Mouse (Mus musculus) left cerebral cortex, adult 8-10 months (tissue): ENCODE data around the gene Calml4. TPM values are rescaled to one million over a fixed set of nuclear protein-coding genes. Genes with fewer than 3 reads are reported as not detected.

Experiments used
- DNase-seq, 2 experiments: peaks; one replicate each; pipeline ENCODE4 v3.0.0; 2022; ENCODE audit warnings: low spot score in 2 of 2
- total RNA-seq, 4 experiments: library from RNA; stranded (reverse); gene quantifications; 2 replicates each; pipeline ENCODE4 v1.2.4; 2022

Calml4 gene
- total RNA-seq, 4 experiments from 2014 or later, result 0.91 to 5.1 (median 1.7) TPM

GRCm38 (mm10) chr9:62894486-62894885 is 36.6 kb downstream of the Calml4 start:
- no peak for DNase-seq

DNA sequence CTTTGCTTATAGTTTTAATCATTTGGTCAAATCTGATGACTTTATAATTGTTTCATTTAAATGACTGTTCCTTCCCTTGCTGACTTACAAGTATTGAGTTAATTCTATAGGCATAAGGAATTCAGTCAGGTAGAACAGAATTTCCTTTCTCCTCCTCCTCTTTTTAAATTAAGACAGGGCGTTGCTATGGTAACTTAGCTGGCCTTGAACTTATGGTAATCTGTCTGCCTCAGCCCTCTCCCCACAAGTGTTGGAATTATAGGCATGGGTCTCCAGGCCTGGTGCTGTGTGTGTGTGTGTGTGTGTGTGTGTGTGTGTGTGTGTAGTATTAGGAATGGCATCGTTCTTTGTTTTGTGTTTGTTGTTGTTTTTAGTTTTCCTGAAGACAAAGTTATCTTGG is 43.9 kb downstream of the Calml4 start:
- no peak for DNase-seq

DNA sequence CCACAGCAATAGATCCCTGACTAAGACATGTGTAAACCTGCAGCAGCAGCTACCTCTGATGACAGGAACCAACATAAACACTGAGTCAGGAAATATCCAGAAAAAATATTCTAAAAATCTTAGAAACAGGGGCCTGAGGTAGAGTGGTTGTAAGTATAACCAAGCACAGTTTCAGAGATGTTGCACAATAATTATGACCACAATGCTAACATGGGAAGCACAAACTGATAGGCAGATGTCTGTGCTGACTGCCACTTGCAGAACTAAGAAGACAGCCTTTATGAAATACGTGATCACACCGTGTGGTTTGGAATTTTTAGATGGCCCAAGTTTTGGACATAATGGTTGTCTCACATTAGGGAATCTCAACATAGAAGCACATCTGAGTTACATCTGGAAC is 46.0 kb downstream of the Calml4 start:
- no peak for DNase-seq

DNA sequence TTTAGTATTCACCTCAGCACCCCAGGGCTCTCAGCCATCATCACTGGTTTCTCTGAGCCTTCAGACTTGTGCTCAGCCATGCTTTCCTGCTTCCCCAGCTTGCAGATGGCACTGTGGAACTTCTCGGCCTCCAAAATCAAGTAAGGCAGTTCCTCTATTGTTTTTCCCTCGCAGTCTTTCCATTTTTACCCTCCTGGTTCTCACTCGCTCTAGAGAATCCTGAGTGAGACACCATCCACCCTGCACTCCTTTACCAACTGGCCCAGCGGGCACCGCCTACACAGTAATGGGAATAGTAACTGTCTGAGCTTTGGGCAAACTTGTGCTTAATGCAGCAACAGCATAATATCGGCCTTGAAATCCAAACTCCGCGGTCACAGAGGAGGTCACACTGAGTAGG is 47.2 kb downstream of the Calml4 start:
- DNase-seq, result no peak

GRCm38 (mm10) chr9:62913390-62914069 is 55.6 kb downstream of the Calml4 start:
- no peak for DNase-seq

DNA sequence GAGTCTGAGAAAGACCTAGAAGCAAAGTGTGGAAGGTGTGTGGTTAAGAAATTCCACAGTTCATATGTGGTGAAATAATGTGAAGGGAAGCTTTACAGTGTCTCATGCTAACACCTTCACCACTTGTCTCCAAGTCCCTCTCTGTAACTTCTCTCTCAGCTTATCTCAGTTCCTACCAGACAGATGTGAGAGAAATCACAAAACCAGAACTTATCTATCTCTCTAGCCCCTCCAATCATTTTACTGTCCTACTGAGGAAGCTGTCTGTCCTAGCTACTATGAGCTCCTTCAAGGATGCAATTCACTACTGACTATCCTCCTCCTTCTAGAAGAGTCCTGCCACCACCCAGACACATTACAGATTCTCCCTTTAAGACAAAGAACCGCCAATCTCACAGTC is 59.2 kb downstream of the Calml4 start:
- DNase-seq, result no peak

GRCm38 (mm10) chr9:62920877-62921276 is 63.0 kb downstream of the Calml4 start:
- no peak for DNase-seq

GRCm38 (mm10) chr9:62924886-62925610 is 67.2 kb downstream of the Calml4 start:
- peak in 1 of 2 experiments; percentile 26 for DNase-seq

Other genes starting within 250 kb of the Calml4 start
- 1 to 10 TPM; 2.2 to 3.1 (median 2.7) TPM for gene Itga11, start 180.3 kb upstream of the Calml4 start, total RNA-seq
- gene Fem1b, start 46.1 kb upstream of the Calml4 start, total RNA-seq, result 100 to 1,000 TPM in 1 of 4 experiments, 10 to 100 TPM in 3; 88.3 to 100 (median 93.1) TPM
- 10 to 100 TPM; 14.2 to 20.1 (median 15.6) TPM for gene Cln6, start 19.3 kb upstream of the Calml4 start, total RNA-seq
- 10 to 100 TPM; 61.7 to 74.7 (median 64.9) TPM for gene Pias1, start 129.8 kb downstream of the Calml4 start, total RNA-seq